Mouse (Mus musculus): ENCODE results near the gene Aatk.

- no peak for TF ChIP-seq POLR2A (IDR thresholded peaks at IDR 0.05; ENCODE audit: borderline replicate concordance, extremely low read depth, insufficient read depth, insufficient read length, poor library complexity, severe bottlenecking)
- TF ChIP-seq CTCF (IDR thresholded peaks at IDR 0.05; ENCODE audit: borderline replicate concordance, extremely low read depth, insufficient read depth, insufficient read length): no peak
These were observed 86.3 kb downstream of the Aatk start for GRCm38 (mm10) chr11:119960671-119961070.
